Mouse (Mus musculus) adrenal gland (tissue): ENCODE measurements at regions not wholly inside any gene's neighbourhood (a gene's known extent, or its start where the extent isn't known, plus 50 kb on each side); places are given as distances from the start of the nearest gene placed in this dataset.

Experiments
- intact Hi-C: fragments of 180-260 bp; cut with DNase I; formaldehyde crosslinking; loops from one replicate; pipeline ENCODE4 v1.15.1; 2025

DNA sequence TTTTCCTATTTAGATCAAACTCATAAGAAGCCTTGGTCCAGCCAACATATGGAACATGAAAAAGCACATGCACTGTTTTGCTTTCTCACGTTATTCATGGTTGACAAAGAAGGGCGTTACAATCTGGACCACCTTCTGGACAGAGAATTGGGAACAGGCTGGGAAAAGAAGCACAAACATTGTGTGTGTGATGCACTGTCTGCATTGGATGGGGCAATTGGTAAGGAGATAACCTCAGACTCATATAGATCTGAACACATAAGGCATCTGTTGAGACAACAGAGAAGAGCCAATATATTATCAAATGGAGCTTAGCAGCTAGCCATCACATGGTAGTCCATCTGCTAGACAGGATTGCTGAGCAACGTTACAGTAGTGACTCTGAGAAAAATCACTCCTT is 317.1 kb downstream of the Fam84a start:
- intact Hi-C loops, result no loop called here

DNA sequence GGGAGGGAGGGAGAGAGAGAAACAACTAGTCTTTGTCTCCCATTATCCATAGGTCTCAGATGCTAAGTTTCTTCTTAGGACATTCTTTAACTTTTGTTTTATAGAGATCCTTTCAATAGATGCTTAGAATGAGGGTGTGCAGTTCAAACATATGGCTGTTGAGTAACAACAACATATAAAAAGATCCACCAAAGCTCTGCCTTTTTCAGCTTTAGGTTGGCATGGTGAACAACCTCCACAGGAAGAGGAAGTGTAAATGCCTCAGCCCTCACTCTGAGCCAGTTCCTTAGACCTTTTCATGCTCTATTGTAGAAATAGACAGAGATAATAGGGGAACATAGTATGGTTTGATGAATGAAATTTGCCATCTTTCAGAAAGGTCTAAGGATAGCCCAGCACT is 326.0 kb downstream of the Fam84a start:
- intact Hi-C loops, result no loop called here

DNA sequence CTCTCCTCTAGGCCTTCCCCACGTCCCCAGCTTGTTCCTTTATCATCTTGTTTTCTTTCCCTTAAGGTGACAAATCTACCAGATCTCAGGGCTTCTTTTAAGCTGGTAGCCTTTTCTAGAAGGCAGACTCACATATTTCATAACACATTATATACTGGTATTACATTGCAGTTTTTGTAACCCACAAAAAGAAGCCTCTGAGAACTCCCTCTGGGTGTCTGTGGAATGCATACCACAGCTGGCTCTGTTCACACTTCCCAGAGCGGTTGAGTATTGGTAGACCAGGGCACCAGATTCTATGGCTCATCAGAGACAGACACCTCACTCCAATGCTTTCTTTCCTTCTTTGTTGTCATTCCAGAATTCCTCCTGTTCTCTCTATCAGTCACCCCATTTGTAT is 336.4 kb downstream of the Fam84a start:
- intact Hi-C loops, result no loop called here

DNA sequence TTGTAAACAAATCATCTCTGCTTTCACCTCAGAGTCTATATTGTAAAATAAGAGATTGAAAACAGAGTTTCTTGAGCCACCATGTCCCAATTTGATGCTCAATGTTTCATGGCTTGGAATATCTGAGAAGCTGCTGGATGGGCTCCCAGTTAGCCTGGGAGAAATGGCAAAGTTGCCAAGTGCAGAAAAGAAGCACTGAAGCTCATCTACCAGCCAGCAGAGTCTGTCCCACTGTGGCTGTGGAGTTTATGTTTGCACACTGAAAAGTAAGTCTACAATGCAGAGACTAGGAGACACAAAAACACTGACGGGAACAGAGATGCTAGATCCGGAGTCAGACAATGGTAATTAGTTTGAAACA is 341.7 kb downstream of the Fam84a start:
- intact Hi-C loops, result no loop called here

GRCm38 (mm10) chr12:13809291-13810154 is 342.3 kb downstream of the Fam84a start:
- intact Hi-C loops, result no loop called here

DNA sequence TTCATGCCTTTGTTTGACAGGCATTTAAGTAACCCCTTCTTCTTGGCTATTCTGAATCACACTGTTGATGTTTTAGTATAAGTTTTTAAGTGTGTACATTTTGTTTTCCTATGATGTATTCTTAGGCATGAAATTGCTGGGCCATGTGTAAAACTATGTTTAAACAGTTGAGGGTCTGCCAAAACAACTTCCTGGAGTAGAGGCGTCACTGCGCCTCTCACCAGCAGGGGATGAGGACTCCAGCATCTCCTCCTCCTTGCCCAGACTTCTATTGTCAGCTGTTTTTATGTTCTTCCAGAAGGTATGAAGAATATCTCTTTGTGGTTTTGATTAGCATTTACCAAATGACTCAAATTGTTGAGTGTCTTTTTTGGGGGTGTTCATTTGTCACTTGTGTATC is 372.1 kb downstream of the Fam84a start:
- intact Hi-C loops, result no loop called here

GRCm38 (mm10) chr12:13776687-13777086 is 375.2 kb downstream of the Fam84a start:
- intact Hi-C loops, result no loop called here

GRCm38 (mm10) chr12:13769696-13770095 is 382.2 kb downstream of the Fam84a start:
- intact Hi-C loops, result no loop called here

- intact Hi-C loops, result no loop called here
Observed at GRCm38 (mm10) chr12:13769156-13769555, 382.7 kb downstream of the Fam84a start.

- intact Hi-C loops, result no loop called here
Observed at GRCm38 (mm10) chr12:13766486-13766885, 385.4 kb downstream of the Fam84a start.

GRCm38 (mm10) chr12:13753878-13754277 is 398.0 kb downstream of the Fam84a start:
- intact Hi-C loops, result no loop called here

DNA sequence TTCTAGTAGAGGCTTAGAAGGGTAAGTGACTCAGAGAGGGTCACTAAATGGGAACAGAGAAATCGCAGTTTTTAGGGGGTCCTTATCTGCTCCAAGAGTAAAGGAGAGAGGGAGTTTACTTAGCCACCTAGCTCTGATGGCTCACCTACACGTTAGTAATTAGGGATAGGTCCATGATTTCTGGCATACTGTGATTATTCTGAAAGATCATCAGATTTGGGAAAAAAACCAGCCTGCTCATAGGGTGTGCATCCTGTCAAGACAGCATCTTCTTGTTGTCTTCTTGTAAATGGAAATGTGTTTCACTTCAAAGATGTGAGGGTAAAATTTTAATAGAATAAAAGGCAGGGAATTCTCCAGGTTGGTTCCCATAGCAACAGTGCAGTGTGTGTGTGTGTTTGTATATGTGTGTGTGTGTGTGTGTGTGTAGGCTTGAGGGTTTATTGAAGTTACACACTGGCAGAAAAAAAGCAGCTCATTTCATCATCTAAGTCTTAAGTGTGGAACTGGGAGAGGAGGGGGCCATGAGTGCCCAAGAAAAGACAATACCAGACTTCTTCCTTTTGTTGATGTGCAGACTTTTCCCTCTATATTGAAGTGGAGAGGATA is 407.4 kb downstream of the Fam84a start:
- intact Hi-C loops, result no loop called here

- intact Hi-C loops, result no loop called here
Observed at GRCm38 (mm10) chr12:13729901-13730637, 421.8 kb downstream of the Fam84a start.

- intact Hi-C loops, result no loop called here
Observed at GRCm38 (mm10) chr12:13728986-13729385, 422.9 kb downstream of the Fam84a start.

GRCm38 (mm10) chr12:13724511-13724910 is 427.3 kb downstream of the Fam84a start:
- intact Hi-C loops, result no loop called here

GRCm38 (mm10) chr12:13709806-13710205 is 440.9 kb downstream of the Nbas start:
- intact Hi-C loops, result no loop called here

- intact Hi-C loops, result no loop called here
Observed at GRCm38 (mm10) chr12:13707747-13708146, 438.8 kb downstream of the Nbas start.

DNA sequence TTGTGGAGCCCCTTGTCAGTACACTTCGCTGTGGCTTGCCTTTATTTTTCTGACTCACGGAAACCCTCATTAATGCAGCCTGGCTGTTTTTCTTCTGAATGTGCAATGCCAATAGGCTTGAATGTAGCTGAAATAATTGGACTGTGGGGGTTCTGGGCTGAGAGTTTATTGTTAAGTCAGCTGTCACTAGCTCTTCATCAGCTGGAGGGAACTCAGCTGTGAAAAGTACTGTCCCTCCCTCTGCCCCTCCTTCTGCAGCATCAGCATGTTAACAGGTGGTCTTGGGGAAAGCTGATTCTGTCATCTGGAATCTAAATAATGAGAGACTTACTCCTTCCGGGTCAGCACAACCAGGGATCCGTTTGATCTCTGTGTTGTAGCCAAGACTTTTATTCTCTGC is 437.6 kb downstream of the Nbas start:
- intact Hi-C loops, result no loop called here

DNA sequence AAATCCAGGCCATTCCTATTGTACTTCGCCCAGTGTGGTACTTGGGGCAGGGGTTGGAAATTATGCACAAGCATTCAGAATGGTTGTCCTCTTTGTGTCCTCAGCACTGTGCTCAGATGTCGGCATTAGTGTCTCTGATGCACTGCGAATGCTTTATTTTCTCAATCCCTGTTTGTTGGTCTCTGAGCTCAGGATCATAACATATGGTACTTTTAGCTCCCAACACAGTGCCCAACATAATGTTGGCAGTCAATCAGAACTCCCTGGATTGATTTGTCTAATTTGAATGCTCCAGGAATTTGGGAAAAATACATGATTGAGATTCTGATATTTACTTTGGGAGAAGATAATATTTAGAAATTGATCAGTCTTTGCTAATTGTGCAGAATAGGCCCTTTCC is 434.7 kb downstream of the Nbas start:
- intact Hi-C loops, result no loop called here

GRCm38 (mm10) chr12:13699858-13700257 is 430.9 kb downstream of the Nbas start:
- intact Hi-C loops, result no loop called here

GRCm38 (mm10) chr12:13698834-13699233 is 429.9 kb downstream of the Nbas start:
- intact Hi-C loops, result no loop called here
